Mouse (Mus musculus): ENCODE results near the gene Fam228b.

DNA sequence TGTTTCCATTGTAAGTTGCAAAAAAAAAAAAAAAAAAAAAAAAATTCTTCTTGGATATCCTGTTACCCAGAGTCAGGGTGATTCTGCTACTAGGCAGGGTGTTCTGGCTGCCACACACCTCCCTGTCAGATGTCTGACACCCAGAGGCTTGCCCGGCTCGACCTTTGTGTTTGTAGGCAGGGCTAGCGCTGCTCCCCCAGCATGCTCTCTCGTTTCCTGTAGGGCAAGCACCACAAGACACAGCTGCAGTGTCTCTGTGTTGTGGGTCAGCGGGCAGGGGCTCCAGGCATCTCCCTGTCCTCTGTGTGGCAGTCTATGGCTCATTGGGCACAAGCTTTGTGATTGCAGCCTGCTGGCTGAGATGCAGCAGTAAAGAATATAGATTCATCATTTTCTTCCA lies 14.5 kb upstream of the Fam228b start:
- TF ChIP-seq CTCF (IDR thresholded peaks at IDR 0.05) (no peak), POLR2A (IDR thresholded peaks at IDR 0.05; ENCODE audit: insufficient read depth, low read depth, low read length) (no peak), EP300 (IDR thresholded peaks at IDR 0.05; ENCODE audit: insufficient read depth, low read depth, low read length) (no peak)

Measured in heart, adult 2 months (tissue).